Mouse (Mus musculus) forebrain, embryonic 13.5 days (tissue): ENCODE results near the gene Cpeb2. TPM values are rescaled to one million over a fixed set of nuclear protein-coding genes. Genes with fewer than 3 reads are reported as not detected.

Experiments
- ATAC-seq: fragments of 200-750 bp; cut with Nextera tagmentation; 2 replicates; pipeline ENCODE4 v1.8.0; 2017
- H3K27ac ChIP-seq: fragments of 300-500 bp; sonication (generic); 2 replicates; pipeline ENCODE4 v1.5.1; 2015; ENCODE audit warnings: inconsistent platforms, mild to moderate bottlenecking, moderate library complexity
- H3K27me3 ChIP-seq: fragments of 300-500 bp; sonication (generic); 2 replicates; pipeline ENCODE4 v1.6.1; 2015; ENCODE audit warnings: mild to moderate bottlenecking, inconsistent platforms
- H3K36me3 ChIP-seq: fragments of 300-500 bp; sonication (generic); 2 replicates; pipeline ENCODE4 v1.6.1; 2015; ENCODE audit warnings: mild to moderate bottlenecking, inconsistent platforms; ENCODE audit not compliant: poor library complexity, severe bottlenecking
- H3K4me1 ChIP-seq: fragments of 300-500 bp; sonication (generic); 2 replicates; pipeline ENCODE4 v1.6.1; 2015; ENCODE audit warnings: inconsistent platforms
- H3K4me2 ChIP-seq: fragments of 300-500 bp; sonication (generic); 2 replicates; pipeline ENCODE4 v1.6.1; 2015; ENCODE audit warnings: inconsistent platforms, mild to moderate bottlenecking, moderate library complexity
- H3K4me3 ChIP-seq: fragments of 300-500 bp; sonication (generic); 2 replicates; pipeline ENCODE4 v1.5.1; 2015; ENCODE audit warnings: mild to moderate bottlenecking, inconsistent platforms
- H3K9ac ChIP-seq: fragments of 300-500 bp; sonication (generic); 2 replicates; pipeline ENCODE4 v1.6.1; 2015; ENCODE audit warnings: mild to moderate bottlenecking, inconsistent platforms
- H3K9me3 ChIP-seq: fragments of 300-500 bp; sonication (generic); replicated peaks from 2 replicates; pipeline ENCODE4 v1.6.1; 2016; ENCODE audit warnings: inconsistent platforms
- WGBS: fragments of 180-500 bp; shearing (Covaris S2); methylation state at CpG from one replicate; pipeline ENCODE4 v1.1.7; 2015; 5-methylcytosine and 5-hydroxymethylcytosine counted together
- polyA plus RNA-seq: library from polyadenylated mRNA; unstranded; fragments of >200 nt; fragmentation: Nextera tagmentation; extraction: Ambion mirVana; gene quantifications from 2 replicates; pipeline ENCODE4 v1.2.1, GENCODE M21; 2015

Cpeb2 gene
- polyA plus RNA-seq, 1 experiment from 2014 or later = 4.7 TPM

DNA sequence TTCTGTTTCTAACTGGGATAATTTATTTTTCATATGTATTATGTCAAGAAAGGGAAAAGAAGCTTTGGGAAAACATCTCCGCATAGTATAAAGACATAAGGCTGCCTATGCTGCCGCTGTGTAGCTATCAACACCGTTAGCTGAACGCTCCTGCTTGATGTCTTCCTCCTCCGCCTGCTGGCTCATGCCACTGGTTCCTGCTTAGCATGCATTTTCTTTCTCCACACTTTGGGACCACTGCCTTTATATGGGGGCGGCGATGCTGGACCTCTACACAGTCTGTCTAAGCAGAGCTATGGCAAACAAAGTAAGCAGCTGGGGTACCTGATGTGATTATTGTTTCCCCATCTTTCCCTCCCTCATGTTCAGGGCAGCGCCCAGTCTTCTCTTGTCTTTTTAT lies 13.3 kb downstream of the Cpeb2 start:
- WGBS = 86% methylated on average over 8 of the region's 8 CpGs
- Histone ChIP-seq H3K4me1 (peaks cover 2% of the 10 kb centered on the region; the same call in 1 of the 2 replicates), H3K4me3 (no peak overlapping the region), H3K9ac (no peak overlapping the region), H3K9me3 (no peaks in the 10 kb centered on the region), H3K4me2 (no peak overlapping the region), H3K27ac (no peak overlapping the region), H3K27me3 (no peaks in the 10 kb centered on the region), H3K36me3 (peaks cover 11% of the 10 kb centered on the region; the same call in 1 of the 2 replicates)
- ATAC-seq = no peak

DNA sequence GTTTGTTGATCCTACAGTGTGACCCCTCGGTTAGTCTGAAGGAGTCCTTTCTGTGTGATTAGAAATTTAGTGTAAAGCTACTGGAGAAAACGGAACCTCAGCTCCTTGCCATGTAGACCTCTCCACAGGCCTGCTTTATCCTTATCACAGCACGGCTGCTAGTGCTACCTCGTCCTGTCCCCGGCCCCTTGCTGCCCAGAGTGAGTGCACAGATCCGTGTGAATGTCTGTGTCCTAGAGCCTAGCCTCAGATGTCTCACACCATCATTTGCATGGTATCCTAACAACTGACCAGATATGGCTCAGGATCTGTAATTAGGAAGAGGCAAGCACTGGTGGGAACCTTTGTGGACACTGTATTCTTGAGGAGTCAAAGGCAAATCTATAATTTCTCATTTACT lies 14.0 kb downstream of the Cpeb2 start:
- Histone ChIP-seq H3K27ac (no peak overlapping the region), H3K4me2 (no peak overlapping the region), H3K36me3 (peaks cover 11% of the 10 kb centered on the region; the same call in 1 of the 2 replicates), H3K27me3 (no peaks in the 10 kb centered on the region), H3K9ac (no peak overlapping the region), H3K4me1 (peaks cover 2% of the 10 kb centered on the region; the same call in 1 of the 2 replicates), H3K9me3 (no peaks in the 10 kb centered on the region), H3K4me3 (no peak overlapping the region)
- 84% methylated on average over 6 of the region's 6 CpGs for WGBS
- no peak for ATAC-seq

DNA sequence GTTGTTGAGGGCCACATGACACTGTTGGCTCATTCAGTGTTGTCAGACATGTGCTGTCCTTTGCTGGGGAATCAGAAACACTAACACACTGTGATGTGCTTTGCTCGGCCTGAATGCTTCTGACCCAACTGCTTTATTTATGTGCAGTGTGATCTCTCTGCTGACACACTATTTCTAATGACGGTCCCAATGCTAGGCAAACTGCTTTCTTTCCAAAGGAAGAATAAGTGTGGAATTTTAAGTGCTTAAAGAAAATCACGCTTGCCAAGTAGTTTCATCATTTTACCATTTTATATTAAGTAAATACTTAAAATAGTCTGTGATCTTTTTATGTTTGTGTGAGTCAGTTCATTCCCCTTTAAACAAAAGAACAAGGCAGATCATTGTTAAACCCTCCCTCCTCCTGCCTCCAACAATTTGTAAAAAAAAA lies 15.0 kb downstream of the Cpeb2 start:
- Histone ChIP-seq H3K36me3 (peaks cover 11% of the 10 kb centered on the region; the same call in 1 of the 2 replicates), H3K4me2 (no peak overlapping the region), H3K4me1 (peaks cover 2% of the 10 kb centered on the region; the same call in 1 of the 2 replicates), H3K4me3 (no peak overlapping the region), H3K27ac (no peak overlapping the region), H3K27me3 (no peaks in the 10 kb centered on the region), H3K9ac (no peak overlapping the region), H3K9me3 (no peaks in the 10 kb centered on the region)
- WGBS = 35% methylated on average over 3 of the region's 3 CpGs
- ATAC-seq = no peak

DNA sequence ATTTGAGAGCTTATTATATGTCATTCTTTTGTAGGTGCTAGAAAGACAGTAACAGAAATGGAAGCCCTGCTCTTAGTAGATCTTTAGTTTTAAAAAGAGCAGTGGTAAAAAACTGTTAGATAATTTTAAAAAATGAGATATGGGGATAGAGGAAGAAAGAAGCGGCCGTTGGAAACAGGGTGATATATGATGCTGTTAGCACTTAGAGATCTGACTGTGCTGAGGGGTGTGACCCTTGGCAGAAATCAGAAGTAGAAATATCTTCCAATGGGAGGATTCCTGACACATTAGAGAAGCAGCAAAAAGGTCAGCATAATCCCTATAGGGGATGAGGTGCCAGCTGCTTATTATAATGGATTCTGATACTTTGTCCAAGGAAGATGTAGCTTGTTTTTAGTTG lies 24.5 kb downstream of the Cpeb2 start:
- Histone ChIP-seq H3K36me3 (no peaks in the 10 kb centered on the region; the same call in 1 of the 2 replicates), H3K4me1 (no peaks in the 10 kb centered on the region)
- 92% methylated on average over 2 of the region's 2 CpGs for WGBS

DNA sequence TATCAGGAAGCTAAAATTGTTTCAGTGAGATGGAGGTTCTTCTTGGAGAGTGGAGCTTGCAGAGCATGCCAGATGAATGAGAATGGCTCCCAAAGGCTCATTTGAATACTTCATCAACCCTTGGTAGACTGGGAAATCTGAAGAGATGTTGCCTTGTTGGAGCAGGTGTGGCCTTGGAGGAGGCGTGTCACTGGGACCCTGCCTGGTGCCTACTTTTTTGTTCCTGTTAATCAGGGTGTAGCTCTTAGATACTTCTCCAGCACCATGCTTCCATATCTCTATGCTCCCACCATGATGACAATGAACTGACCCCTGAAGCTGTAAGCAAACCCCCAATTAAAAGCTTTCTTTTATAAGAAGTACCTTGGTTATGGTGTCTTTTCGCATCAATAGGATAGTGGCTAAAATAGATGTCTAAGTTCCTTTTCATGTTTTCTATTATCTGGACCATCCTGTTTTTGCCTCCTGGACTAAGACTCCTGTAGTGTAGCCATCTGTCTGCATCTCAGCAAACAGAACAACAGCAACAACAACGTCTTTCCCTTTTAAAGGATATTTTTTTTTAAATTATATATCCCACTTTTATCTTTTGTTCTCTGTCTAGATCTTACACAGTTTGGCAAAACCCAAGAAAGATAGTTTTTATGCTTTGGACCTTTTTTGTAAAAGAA lies 25.6 kb downstream of the Cpeb2 start:
- H3K27me3 ChIP-seq = no peaks in the 10 kb centered on the region
- no peak overlapping the region for H3K4me2 ChIP-seq
- no peak overlapping the region for H3K27ac ChIP-seq
- no peaks in the 10 kb centered on the region for H3K4me1 ChIP-seq
- no peaks in the 10 kb centered on the region for H3K9me3 ChIP-seq
- no peak overlapping the region for H3K9ac ChIP-seq
- H3K4me3 ChIP-seq = no peak overlapping the region
- 91% methylated on average over 3 of the region's 3 CpGs for WGBS
- ATAC-seq = no peak
- H3K36me3 ChIP-seq = no peaks in the 10 kb centered on the region; the same call in 1 of the 2 replicates

More for the DNA sequence above, 24.5 kb downstream of the Cpeb2 start:
- no peak overlapping the region for H3K27ac ChIP-seq
- ATAC-seq = no peak
- no peak overlapping the region for H3K4me3 ChIP-seq
- H3K9me3 ChIP-seq = no peaks in the 10 kb centered on the region
- H3K9ac ChIP-seq = no peak overlapping the region
- no peak overlapping the region for H3K4me2 ChIP-seq
- H3K27me3 ChIP-seq = no peaks in the 10 kb centered on the region

DNA sequence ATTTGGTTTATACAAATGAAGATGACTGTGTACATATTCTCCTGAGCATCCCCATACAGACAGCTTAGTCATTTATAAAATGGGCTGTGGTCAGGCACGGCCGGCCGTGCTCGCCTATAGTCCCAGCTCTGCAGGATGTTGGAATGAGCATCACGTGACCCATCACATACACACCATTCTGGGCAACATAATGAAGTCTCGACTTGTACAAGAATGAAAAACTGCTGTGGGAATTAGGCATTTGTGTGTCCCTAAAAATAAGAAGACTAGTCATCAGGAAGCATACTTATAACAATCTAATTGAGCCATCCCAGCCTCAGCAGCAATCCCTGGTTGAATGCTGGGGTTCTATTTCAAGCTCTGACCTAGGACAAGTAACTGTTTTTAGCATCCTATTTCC lies 28.8 kb downstream of the Cpeb2 start:
- WGBS = 62% methylated on average over 6 of the region's 6 CpGs
- no peak for ATAC-seq

DNA sequence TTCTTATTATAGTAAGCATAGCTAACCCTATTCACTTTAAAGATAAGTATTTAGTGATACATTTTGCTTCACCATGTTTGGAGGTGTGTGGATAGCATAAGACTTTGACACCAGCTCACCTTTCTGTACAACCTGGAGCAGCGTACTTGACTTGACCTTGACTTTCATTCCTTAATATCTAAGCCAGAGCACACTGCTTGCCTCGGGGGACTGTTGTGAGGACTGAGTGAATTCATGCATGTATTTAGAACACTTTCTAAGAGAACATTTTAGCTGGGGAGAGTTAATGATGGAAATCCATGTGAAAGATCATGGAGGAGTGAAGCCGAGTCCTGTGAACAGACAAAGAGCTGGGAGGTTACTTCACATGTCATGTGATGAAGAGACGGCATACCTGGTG lies 31.0 kb downstream of the Cpeb2 start:
- H3K4me3 ChIP-seq = no peak overlapping the region
- no peak overlapping the region for H3K9ac ChIP-seq
- no peaks in the 10 kb centered on the region; the same call in 1 of the 2 replicates for H3K36me3 ChIP-seq
- ATAC-seq = no peak
- no peaks in the 10 kb centered on the region for H3K27me3 ChIP-seq
- WGBS = 84% methylated on average over 4 of the region's 4 CpGs
- no peaks in the 10 kb centered on the region for H3K9me3 ChIP-seq
- no peak overlapping the region for H3K4me2 ChIP-seq
- H3K27ac ChIP-seq = no peak overlapping the region
- H3K4me1 ChIP-seq = no peaks in the 10 kb centered on the region

More for the DNA sequence above, 28.8 kb downstream of the Cpeb2 start:
- no peaks in the 10 kb centered on the region for H3K27me3 ChIP-seq
- H3K4me1 ChIP-seq = no peaks in the 10 kb centered on the region
- H3K9ac ChIP-seq = no peak overlapping the region
- H3K9me3 ChIP-seq = no peaks in the 10 kb centered on the region
- H3K4me2 ChIP-seq = no peak overlapping the region
- H3K36me3 ChIP-seq = no peaks in the 10 kb centered on the region; the same call in 1 of the 2 replicates
- no peak overlapping the region for H3K27ac ChIP-seq
- no peak overlapping the region for H3K4me3 ChIP-seq

DNA sequence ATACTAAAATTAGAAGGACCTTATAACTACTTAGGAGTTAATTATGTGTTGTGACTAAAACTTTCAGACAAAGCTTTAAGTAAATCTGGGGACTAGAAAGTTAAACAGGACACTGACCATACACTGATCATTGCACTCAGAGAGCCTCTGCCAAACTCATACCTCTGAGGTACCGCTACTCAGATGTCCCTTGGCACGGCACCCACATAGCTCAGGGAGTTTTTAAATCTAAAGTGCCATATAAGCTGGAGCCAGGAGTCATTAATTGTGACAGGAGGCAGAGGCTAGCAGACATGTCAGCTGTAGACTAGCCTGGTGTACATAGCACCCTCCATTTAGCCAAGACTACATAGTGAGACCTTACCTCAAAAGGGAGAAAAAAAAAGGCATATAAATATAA lies 31.7 kb downstream of the Cpeb2 start:
- Histone ChIP-seq H3K9me3 (no peaks in the 10 kb centered on the region), H3K9ac (no peak overlapping the region), H3K27ac (no peak overlapping the region), H3K4me3 (no peak overlapping the region), H3K4me2 (no peak overlapping the region), H3K27me3 (no peaks in the 10 kb centered on the region), H3K36me3 (no peaks in the 10 kb centered on the region; the same call in 1 of the 2 replicates), H3K4me1 (no peaks in the 10 kb centered on the region)
- no peak for ATAC-seq
- WGBS = 95% methylated on average over 2 of the region's 2 CpGs

DNA sequence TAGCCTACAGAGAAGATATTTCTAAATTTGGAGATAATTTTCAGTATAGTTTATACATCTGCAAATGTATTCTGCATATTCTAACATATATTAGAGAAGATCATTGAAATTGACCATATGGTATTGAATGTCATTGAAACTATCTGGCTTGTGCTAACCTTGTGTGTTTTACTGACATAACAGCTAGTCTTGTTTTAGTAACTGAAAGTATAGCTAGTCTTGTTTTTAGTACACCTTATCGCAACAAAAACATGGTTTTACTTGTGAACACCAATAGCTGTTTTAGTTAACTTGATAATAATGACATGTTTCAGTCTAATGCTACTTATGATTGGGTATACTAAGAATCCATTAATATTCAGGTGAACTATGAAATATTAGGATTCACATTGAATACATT lies 45.0 kb downstream of the Cpeb2 start:
- no peak overlapping the region for H3K4me3 ChIP-seq
- H3K36me3 ChIP-seq = 0 out of 2 replicates have a peak, but pooled peaks cover 4% of the 10 kb centered on the region
- no peak overlapping the region for H3K9ac ChIP-seq
- H3K4me1 ChIP-seq = no peaks in the 10 kb centered on the region
- no peaks in the 10 kb centered on the region for H3K9me3 ChIP-seq
- no peak for ATAC-seq
- 93% methylated on average over 1 of the region's 1 CpGs for WGBS
- no peak overlapping the region for H3K4me2 ChIP-seq
- H3K27ac ChIP-seq = no peak overlapping the region
- no peaks in the 10 kb centered on the region for H3K27me3 ChIP-seq

DNA sequence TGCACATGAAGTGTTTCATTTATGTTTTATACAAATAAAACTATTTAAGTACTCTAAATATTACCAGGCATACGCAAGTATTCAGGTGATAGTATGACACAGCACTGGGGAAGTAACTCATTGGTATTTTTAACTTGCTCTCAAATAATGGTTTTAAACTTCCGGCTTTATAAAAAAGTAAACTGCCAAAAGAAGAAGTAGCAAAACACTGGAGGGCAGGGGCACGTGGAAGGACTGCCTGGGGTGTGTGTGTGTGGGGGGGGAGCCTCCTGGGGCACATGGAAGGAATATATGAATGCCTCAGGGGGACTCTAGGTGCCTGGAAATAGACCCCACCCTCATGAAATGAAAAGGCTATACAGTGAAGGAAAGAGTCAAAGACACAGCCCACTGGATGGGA lies 46.8 kb downstream of the Cpeb2 start:
- no peak overlapping the region for H3K27ac ChIP-seq
- no peaks in the 10 kb centered on the region for H3K9me3 ChIP-seq
- no peaks in the 10 kb centered on the region for H3K4me1 ChIP-seq
- H3K36me3 ChIP-seq = 0 out of 2 replicates have a peak, but pooled peaks cover 7% of the 10 kb centered on the region
- WGBS = 81% methylated on average over 3 of the region's 3 CpGs
- no peak overlapping the region for H3K4me2 ChIP-seq
- no peaks in the 10 kb centered on the region for H3K27me3 ChIP-seq
- no peak for ATAC-seq
- no peak overlapping the region for H3K4me3 ChIP-seq
- H3K9ac ChIP-seq = no peak overlapping the region

DNA sequence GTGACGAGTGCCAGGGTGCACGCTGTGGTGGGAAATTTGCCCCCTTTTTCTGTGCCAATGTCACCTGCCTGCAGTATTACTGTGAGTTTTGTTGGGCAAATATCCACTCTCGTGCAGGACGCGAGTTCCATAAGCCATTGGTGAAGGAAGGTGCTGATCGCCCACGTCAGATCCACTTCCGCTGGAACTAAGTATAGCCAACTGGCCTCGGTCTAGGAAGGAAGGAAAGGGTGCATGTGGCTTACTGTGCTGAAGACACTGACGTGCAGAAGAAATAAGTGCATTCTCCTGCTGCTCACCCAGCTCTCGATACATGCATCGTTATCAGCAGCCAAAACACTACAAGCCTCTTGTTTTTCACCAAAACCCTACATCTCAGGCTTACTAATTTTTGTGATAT lies 52.8 kb downstream of the Cpeb2 start:
- Histone ChIP-seq H3K36me3 (peaks cover 10% of the 10 kb centered on the region), H3K9me3 (no peaks in the 10 kb centered on the region), H3K4me1 (no peaks in the 10 kb centered on the region), H3K27me3 (no peaks in the 10 kb centered on the region), H3K4me2 (no peak overlapping the region), H3K4me3 (no peak overlapping the region), H3K27ac (no peak overlapping the region), H3K9ac (no peak overlapping the region)
- ATAC-seq = no peak
- 91% methylated on average over 12 of the region's 12 CpGs for WGBS

DNA sequence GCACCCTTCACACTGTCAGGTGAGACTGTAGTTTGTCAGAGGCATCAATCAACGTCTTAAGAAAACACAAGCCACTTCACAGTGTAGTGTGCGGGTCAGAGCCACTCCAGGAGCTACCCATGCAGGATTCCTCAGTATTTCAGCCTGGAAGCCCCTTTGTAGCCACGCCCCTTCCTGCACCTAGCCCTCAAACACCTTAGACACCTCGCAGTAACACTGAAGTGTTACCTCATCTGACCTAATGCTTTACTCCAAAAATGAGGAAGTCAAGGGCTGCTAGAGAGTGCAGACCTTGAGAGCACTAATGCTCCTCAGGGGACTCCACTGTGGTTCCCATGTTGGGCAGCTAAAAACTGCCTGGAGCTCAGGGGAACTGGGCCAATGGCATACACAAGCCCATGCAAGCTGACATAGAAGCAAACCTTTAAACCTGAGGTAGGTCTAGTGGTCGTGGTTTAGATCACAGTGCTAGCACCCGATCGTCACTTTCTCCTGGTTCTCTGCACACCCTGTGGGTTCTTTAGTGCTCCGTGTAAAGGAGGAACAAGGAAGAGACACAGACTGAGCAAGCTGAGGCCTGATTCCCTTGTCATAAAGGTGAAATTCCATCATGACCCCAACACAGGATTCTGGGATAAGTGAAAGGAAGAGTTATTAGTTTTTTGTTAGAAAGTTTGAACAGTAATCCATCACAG lies 56.9 kb downstream of the Cpeb2 start:
- H3K9me3 ChIP-seq = no peaks in the 10 kb centered on the region
- H3K36me3 ChIP-seq = peaks cover 4% of the 10 kb centered on the region
- no peak overlapping the region for H3K4me2 ChIP-seq
- H3K4me1 ChIP-seq = no peaks in the 10 kb centered on the region
- no peak overlapping the region for H3K27ac ChIP-seq
- H3K4me3 ChIP-seq = no peak overlapping the region
- H3K27me3 ChIP-seq = no peaks in the 10 kb centered on the region
- no peak; the same call in 1 of the 2 replicates for ATAC-seq
- WGBS = 86% methylated on average over 8 of the region's 8 CpGs
- no peak overlapping the region for H3K9ac ChIP-seq
